Mouse (Mus musculus) embryonic facial prominence, embryonic 12.5 days (tissue): ENCODE data around the gene Srrm4. TPM values are rescaled to one million over a fixed set of nuclear protein-coding genes. Genes with fewer than 3 reads are reported as not detected.

Experiments
- ATAC-seq: fragments of 200-750 bp; cut with Nextera tagmentation; 2 replicates; pipeline ENCODE4 v1.8.0; 2017; ENCODE audit not compliant: insufficient number of reproducible peaks, insufficient read depth, low FRiP score, low TSS enrichment
- H3K27ac ChIP-seq: fragments of 300-500 bp; sonication (generic); 2 replicates; pipeline ENCODE4 v1.5.1; 2016; ENCODE audit warnings: mild to moderate bottlenecking
- H3K27me3 ChIP-seq: fragments of 300-500 bp; sonication (generic); 2 replicates; pipeline ENCODE4 v1.6.1; 2016; ENCODE audit warnings: mild to moderate bottlenecking, moderate library complexity
- H3K36me3 ChIP-seq: fragments of 300-500 bp; sonication (generic); 2 replicates; pipeline ENCODE4 v1.6.1; 2016; ENCODE audit warnings: mild to moderate bottlenecking
- H3K4me1 ChIP-seq: fragments of 300-500 bp; sonication (generic); 2 replicates; pipeline ENCODE4 v1.6.1; 2016
- H3K4me2 ChIP-seq: fragments of 300-500 bp; sonication (generic); replicated peaks from 2 replicates; pipeline ENCODE4 v1.6.1; 2016; ENCODE audit warnings: mild to moderate bottlenecking, moderate library complexity
- H3K4me3 ChIP-seq: fragments of 300-500 bp; sonication (generic); 2 replicates; pipeline ENCODE4 v1.5.1; 2016; ENCODE audit warnings: mild to moderate bottlenecking
- H3K9ac ChIP-seq: fragments of 300-500 bp; sonication (generic); 2 replicates; pipeline ENCODE4 v1.6.1; 2016; ENCODE audit warnings: mild to moderate bottlenecking, moderate library complexity
- H3K9me3 ChIP-seq: fragments of 300-500 bp; sonication (generic); 2 replicates; pipeline ENCODE4 v1.6.1; 2016; ENCODE audit warnings: mild to moderate bottlenecking, moderate library complexity
- WGBS: fragments of 180-500 bp; shearing (Covaris S2); methylation state at CpG from one replicate; pipeline ENCODE4 v1.1.7; 2016; 5-methylcytosine and 5-hydroxymethylcytosine counted together
- polyA plus RNA-seq: library from polyadenylated mRNA; unstranded; fragments of >200 nt; fragmentation: Nextera tagmentation; extraction: Ambion mirVana; gene quantifications from 2 replicates; pipeline ENCODE4 v1.2.1, GENCODE M21; 2016

The Srrm4 gene
- polyA plus RNA-seq, 1 experiment from 2014 or later: 2.4 TPM

- no peaks in the 10 kb centered on the region for H3K4me1 ChIP-seq
- no peaks in the 10 kb centered on the region for H3K27me3 ChIP-seq
- H3K27ac ChIP-seq: no peak overlapping the region
- H3K36me3 ChIP-seq: no peaks in the 10 kb centered on the region
- no peak overlapping the region for H3K4me3 ChIP-seq
- no peak overlapping the region for H3K9ac ChIP-seq
- H3K9me3 ChIP-seq: no peaks in the 10 kb centered on the region
- 79% methylated on average over 5 of the region's 5 CpGs for WGBS
- no peak for ATAC-seq
- no peak overlapping the region for H3K4me2 ChIP-seq
Observed at GRCm38 (mm10) chr5:116510229-116510628, 81.4 kb downstream of the Srrm4 start.

DNA sequence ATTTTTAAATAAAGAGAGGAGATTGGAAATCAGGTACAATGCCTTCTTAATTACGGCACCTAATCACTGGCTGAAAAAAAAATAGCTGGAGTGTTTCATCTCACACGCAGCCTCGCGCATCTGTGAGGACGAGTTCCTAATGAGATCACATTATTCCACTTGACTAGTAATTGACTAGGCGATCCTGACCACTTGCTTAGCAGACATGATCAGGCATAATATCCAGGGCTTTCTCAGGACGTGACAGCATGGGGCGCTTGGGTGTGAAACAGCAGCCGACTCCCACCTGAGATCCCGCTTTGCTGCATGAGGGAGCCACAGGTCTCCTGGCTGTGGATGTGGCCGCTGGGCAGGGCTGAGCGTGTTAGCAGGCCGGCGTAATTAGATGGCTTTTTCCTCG lies 90.3 kb downstream of the Srrm4 start:
- H3K27me3 ChIP-seq: no peaks in the 10 kb centered on the region
- no peak for ATAC-seq

DNA sequence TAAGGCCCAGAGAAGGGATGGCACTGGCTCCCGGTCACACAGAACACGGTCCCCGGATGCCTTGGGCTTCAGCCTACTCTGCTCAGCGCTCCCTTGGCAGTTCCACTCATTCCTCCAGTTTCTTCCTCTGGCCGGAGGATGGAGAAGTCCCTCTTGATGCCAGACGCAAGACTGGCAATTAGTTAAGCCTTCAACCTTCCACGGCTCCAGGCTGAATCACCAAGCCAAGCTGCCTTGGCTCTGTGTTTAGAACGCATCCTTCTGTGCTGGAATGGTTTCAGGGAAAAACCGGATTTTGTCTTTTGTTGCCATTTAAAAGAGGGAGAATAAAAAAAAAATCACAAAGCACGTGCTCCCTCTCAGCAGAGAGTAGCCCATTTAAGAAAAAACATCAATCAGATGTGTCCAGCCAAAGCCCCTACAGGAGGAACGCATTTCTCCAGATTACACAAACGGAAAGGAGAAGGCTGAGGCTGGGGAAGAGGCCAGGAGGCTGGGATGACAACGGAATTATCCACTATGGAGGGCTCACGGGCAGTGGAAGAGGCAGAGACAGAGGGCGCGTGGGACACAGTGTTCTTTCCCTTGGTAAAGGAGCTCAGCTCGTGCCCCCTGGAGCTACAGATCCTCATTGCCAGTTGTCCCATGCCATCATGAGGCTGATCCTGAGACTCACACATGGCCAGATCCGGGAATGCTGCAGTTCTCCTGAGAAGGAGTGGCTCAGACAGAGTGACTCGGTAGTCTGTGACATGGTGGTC lies 92.6 kb downstream of the Srrm4 start:
- H3K27ac ChIP-seq: no peak overlapping the region
- H3K9ac ChIP-seq: no peak overlapping the region
- no peaks in the 10 kb centered on the region for H3K27me3 ChIP-seq
- no peaks in the 10 kb centered on the region for H3K36me3 ChIP-seq
- no peak overlapping the region for H3K4me3 ChIP-seq
- ATAC-seq: no peak
- H3K4me1 ChIP-seq: peaks cover 6% of the 10 kb centered on the region
- whole genome bisulfite sequencing: 82% methylated on average over 19 of the region's 19 CpGs
- no peak overlapping the region for H3K4me2 ChIP-seq
- H3K9me3 ChIP-seq: no peaks in the 10 kb centered on the region

More for the DNA sequence above, 90.3 kb downstream of the Srrm4 start:
- no peak overlapping the region for H3K4me3 ChIP-seq
- no peak overlapping the region for H3K4me2 ChIP-seq
- H3K27ac ChIP-seq: no peak overlapping the region
- peaks cover 6% of the 10 kb centered on the region for H3K4me1 ChIP-seq
- no peaks in the 10 kb centered on the region for H3K36me3 ChIP-seq
- no peak overlapping the region for H3K9ac ChIP-seq
- no peaks in the 10 kb centered on the region for H3K9me3 ChIP-seq
- 66% methylated on average over 15 of the region's 15 CpGs for WGBS

DNA sequence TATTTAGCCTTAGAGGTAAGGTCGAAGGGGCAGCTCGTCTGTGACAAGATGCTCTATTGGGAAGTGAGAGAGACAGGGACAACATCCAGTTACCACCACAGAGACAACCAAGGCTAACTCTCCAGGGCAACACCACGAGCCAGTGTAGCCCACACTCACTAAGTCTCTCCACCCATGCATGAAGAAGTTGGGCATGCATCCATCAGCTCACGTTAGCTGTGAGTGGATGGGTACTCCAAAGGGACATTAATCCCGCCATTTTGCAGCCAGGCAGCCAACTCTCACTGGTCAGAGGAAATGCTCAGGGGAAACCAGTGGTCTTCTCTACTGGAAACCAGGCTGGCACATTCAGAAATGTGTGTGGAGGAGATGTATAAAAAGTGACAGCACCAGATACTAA lies 93.8 kb downstream of the Srrm4 start:
- Histone ChIP-seq H3K9me3 (no peaks in the 10 kb centered on the region), H3K4me2 (no peak overlapping the region), H3K36me3 (no peaks in the 10 kb centered on the region), H3K27me3 (no peaks in the 10 kb centered on the region), H3K9ac (no peak overlapping the region), H3K4me3 (no peak overlapping the region), H3K4me1 (peaks cover 6% of the 10 kb centered on the region), H3K27ac (no peak overlapping the region)
- no peak for ATAC-seq
- 74% methylated on average over 5 of the region's 5 CpGs for WGBS

- no peak overlapping the region for H3K27ac ChIP-seq
- H3K36me3 ChIP-seq: no peaks in the 10 kb centered on the region
- 14% methylated on average over 7 of the region's 7 CpGs for WGBS
- H3K27me3 ChIP-seq: no peaks in the 10 kb centered on the region
- no peak overlapping the region for H3K4me3 ChIP-seq
- H3K9me3 ChIP-seq: no peaks in the 10 kb centered on the region
- no peak overlapping the region for H3K9ac ChIP-seq
- peaks cover 6% of the 10 kb centered on the region for H3K4me1 ChIP-seq
- ATAC-seq: no peak
- H3K4me2 ChIP-seq: no peak overlapping the region
Observed at GRCm38 (mm10) chr5:116497205-116497604, 94.4 kb downstream of the Srrm4 start.

DNA sequence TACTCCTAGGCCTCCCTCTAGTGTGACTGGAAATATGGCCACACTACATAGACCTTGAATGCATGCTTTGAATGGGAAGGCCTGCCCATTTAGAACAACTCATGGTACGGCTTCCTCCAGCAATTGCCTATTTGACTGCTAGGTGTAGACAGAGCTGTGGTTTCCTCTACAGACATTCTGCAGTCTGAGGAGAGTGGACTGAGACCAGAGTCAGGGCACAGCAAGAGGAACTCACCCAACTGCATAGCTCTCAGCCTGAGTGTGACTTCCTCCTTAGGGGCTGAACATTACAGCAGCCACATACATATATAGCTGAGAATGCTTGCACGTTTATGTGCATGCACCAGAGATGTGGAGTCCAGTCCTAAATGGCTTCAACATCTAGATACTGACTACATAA lies 94.9 kb downstream of the Srrm4 start:
- WGBS: 63% methylated on average over 2 of the region's 2 CpGs
- H3K36me3 ChIP-seq: no peaks in the 10 kb centered on the region
- no peak overlapping the region for H3K27ac ChIP-seq
- no peak overlapping the region for H3K4me3 ChIP-seq
- H3K27me3 ChIP-seq: no peaks in the 10 kb centered on the region
- no peak overlapping the region for H3K9ac ChIP-seq
- peaks cover 6% of the 10 kb centered on the region for H3K4me1 ChIP-seq
- H3K9me3 ChIP-seq: no peaks in the 10 kb centered on the region
- no peak overlapping the region for H3K4me2 ChIP-seq
- no peak for ATAC-seq

- Histone ChIP-seq H3K9me3 (no peaks in the 10 kb centered on the region), H3K36me3 (no peaks in the 10 kb centered on the region), H3K27me3 (no peaks in the 10 kb centered on the region), H3K27ac (no peak overlapping the region), H3K4me1 (peaks cover 6% of the 10 kb centered on the region), H3K4me2 (no peak overlapping the region), H3K4me3 (no peak overlapping the region), H3K9ac (no peak overlapping the region)
- no peak for ATAC-seq
- 75% methylated on average over 9 of the region's 9 CpGs for WGBS
Observed at GRCm38 (mm10) chr5:116495466-116495865, 96.2 kb downstream of the Srrm4 start.

DNA sequence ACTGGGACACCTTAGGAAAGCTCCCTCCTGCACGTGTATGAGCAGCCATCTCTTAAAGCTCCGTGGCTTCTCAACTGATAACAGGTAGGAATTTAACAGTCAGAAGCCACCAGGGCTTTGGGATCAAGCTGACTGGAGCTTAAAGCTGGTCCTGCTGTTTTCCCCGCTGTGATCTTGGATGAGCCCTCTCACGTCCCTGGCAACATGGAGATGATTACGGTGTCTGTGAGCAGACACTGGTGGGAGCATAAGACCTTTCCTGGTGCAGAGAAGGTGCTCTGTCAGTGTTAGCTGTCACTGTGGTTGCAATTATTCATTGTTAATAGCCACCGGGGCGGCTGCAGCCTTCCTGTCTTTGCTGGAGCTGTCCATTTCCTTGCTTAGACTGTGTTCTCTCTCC lies 97.2 kb downstream of the Srrm4 start:
- Histone ChIP-seq H3K4me3 (no peak overlapping the region), H3K9me3 (no peaks in the 10 kb centered on the region), H3K9ac (no peak overlapping the region), H3K27ac (no peak overlapping the region), H3K4me1 (peaks cover 6% of the 10 kb centered on the region), H3K27me3 (no peaks in the 10 kb centered on the region), H3K36me3 (no peaks in the 10 kb centered on the region), H3K4me2 (no peak overlapping the region)
- 70% methylated on average over 7 of the region's 7 CpGs for WGBS
- no peak for ATAC-seq

- Histone ChIP-seq H3K9ac (no peak overlapping the region), H3K36me3 (no peaks in the 10 kb centered on the region), H3K4me3 (no peak overlapping the region), H3K9me3 (no peaks in the 10 kb centered on the region), H3K27ac (no peak overlapping the region), H3K4me1 (peaks cover 6% of the 10 kb centered on the region), H3K4me2 (no peak overlapping the region), H3K27me3 (no peaks in the 10 kb centered on the region)
- no peak for ATAC-seq
- WGBS: 70% methylated on average over 3 of the region's 3 CpGs
Observed at GRCm38 (mm10) chr5:116492726-116493125, 98.9 kb downstream of the Srrm4 start.

DNA sequence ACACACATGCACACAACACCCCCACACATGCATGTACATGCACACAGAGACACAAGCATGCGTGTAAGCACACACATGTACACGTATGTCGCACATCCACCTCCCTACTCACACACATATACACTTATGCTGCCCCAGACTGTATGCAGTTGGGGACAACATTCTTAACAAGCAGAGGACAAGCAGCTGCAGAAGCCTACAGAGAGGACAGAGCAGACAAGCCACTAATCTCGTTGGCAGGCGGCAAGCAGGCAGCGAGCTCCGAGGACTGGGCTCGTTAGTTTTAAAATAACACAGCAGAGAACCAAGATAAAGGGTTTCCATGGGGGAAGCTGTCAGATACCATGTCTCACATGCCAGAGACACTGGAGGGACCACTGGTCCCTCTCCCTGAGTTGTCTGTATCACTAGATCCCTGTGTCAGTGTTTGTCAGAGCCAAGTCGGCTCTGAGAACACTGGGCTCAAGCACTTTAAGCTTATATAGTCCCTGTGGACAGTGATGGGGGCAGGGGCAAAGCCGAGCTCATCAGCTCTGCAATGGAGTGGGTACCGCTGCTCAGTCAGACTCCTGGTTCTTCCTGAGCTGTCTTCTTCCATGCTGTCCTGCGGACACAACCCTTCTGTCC lies 99.7 kb downstream of the Srrm4 start:
- Histone ChIP-seq H3K36me3 (no peaks in the 10 kb centered on the region), H3K9ac (no peak overlapping the region), H3K4me1 (no peaks in the 10 kb centered on the region), H3K27me3 (no peaks in the 10 kb centered on the region), H3K4me2 (no peak overlapping the region), H3K4me3 (no peak overlapping the region), H3K27ac (no peak overlapping the region), H3K9me3 (no peaks in the 10 kb centered on the region)
- WGBS: 64% methylated on average over 12 of the region's 12 CpGs
- ATAC-seq: no peak

GRCm38 (mm10) chr5:116490826-116491225 lies 100.8 kb downstream of the Srrm4 start:
- no peak overlapping the region for H3K4me2 ChIP-seq
- no peaks in the 10 kb centered on the region for H3K27me3 ChIP-seq
- H3K4me1 ChIP-seq: no peaks in the 10 kb centered on the region
- H3K9ac ChIP-seq: no peak overlapping the region
- no peak overlapping the region for H3K4me3 ChIP-seq
- no peak overlapping the region for H3K27ac ChIP-seq
- ATAC-seq: no peak
- no peaks in the 10 kb centered on the region for H3K9me3 ChIP-seq
- no peaks in the 10 kb centered on the region for H3K36me3 ChIP-seq
- WGBS: 78% methylated on average over 5 of the region's 5 CpGs

GRCm38 (mm10) chr5:116489621-116490020 lies 102.0 kb downstream of the Srrm4 start:
- no peak for ATAC-seq
- Histone ChIP-seq H3K36me3 (no peaks in the 10 kb centered on the region), H3K27me3 (no peaks in the 10 kb centered on the region), H3K27ac (no peak overlapping the region), H3K9me3 (no peaks in the 10 kb centered on the region), H3K9ac (no peak overlapping the region), H3K4me2 (no peak overlapping the region), H3K4me1 (peaks cover 10% of the 10 kb centered on the region), H3K4me3 (no peak overlapping the region)
- 51% methylated on average over 8 of the region's 8 CpGs for WGBS
